Mouse (Mus musculus) heart, postnatal 10 days (tissue): ENCODE data around the gene Nr4a1. TPM values are rescaled to one million over a fixed set of nuclear protein-coding genes. Genes with fewer than 3 reads are reported as not detected.

Source experiments
- DNase-seq, 2 experiments: peaks; one replicate each; pipeline ENCODE4 v3.0.0; 2021
- intact Hi-C: fragments of 180-260 bp; cut with DNase I; formaldehyde crosslinking; loops from one replicate; pipeline ENCODE4 v1.15.1; 2025
- total RNA-seq, 2 experiments: library from RNA; stranded (reverse); gene quantifications; 2 replicates each; pipeline ENCODE4 v1.2.3; 2021

Gene Nr4a1
- total RNA-seq, 2 experiments from 2014 or later: 16.8 to 20.4 TPM

GRCm38 (mm10) chr15:101253563-101253885, 545 bp upstream of the Nr4a1 start:
- no peak for DNase-seq
- intact Hi-C loops: no loop called here

- intact Hi-C loops: no loop called here
- no peak for DNase-seq
Measured at GRCm38 (mm10) chr15:101255842-101256462, 1.9 kb downstream of the Nr4a1 start.

GRCm38 (mm10) chr15:101256463-101257206, 2.6 kb downstream of the Nr4a1 start:
- intact Hi-C loops: no loop called here
- DNase-seq: peak in 1 of 2 experiments; percentile 49

GRCm38 (mm10) chr15:101258420-101258819, 4.4 kb downstream of the Nr4a1 start:
- DNase-seq: no peak
- intact Hi-C loops: no loop called here

GRCm38 (mm10) chr15:101259922-101260321, 5.9 kb downstream of the Nr4a1 start:
- intact Hi-C loops: no loop called here
- peak in 1 of 2 experiments; percentile 44 for DNase-seq

GRCm38 (mm10) chr15:101260387-101260786, 6.3 kb downstream of the Nr4a1 start:
- DNase-seq: peak; percentile 92 to 95
- intact Hi-C loops: no loop called here

GRCm38 (mm10) chr15:101260874-101261622, 7.0 kb downstream of the Nr4a1 start:
- intact Hi-C loops: no loop called here
- DNase-seq: peak; percentile 55 to 66

- intact Hi-C loops: no loop called here
- peak; percentile 48 to 51 for DNase-seq
Measured at GRCm38 (mm10) chr15:101262502-101262901, 8.4 kb downstream of the Nr4a1 start.

GRCm38 (mm10) chr15:101266132-101266963, 12.3 kb downstream of the Nr4a1 start:
- peak; percentile 96 to 98 for DNase-seq
- intact Hi-C loops: no loop called here

GRCm38 (mm10) chr15:101267053-101268032, 13.3 kb downstream of the Nr4a1 start:
- intact Hi-C loops: loop anchor here (1.0 kb wide), 1 partner anchor 16 kb away; no protein-coding TSS in a partner anchor
- DNase-seq: peak; percentile 37 to 45

GRCm38 (mm10) chr15:101270101-101270820, 16.2 kb downstream of the Nr4a1 start:
- no peak for DNase-seq
- intact Hi-C loops: no loop called here

- DNase-seq: no peak
- intact Hi-C loops: no loop called here
Measured at GRCm38 (mm10) chr15:101271107-101271506, 17.0 kb downstream of the Nr4a1 start.

- intact Hi-C loops: no loop called here
- no peak for DNase-seq
Measured at GRCm38 (mm10) chr15:101271513-101271912, 17.4 kb downstream of the Nr4a1 start.

GRCm38 (mm10) chr15:101274380-101274779, 20.3 kb downstream of the Nr4a1 start:
- no peak for DNase-seq
- intact Hi-C loops: no loop called here

GRCm38 (mm10) chr15:101277351-101277899, 23.4 kb downstream of the Nr4a1 start:
- DNase-seq: no peak
- intact Hi-C loops: no loop called here

GRCm38 (mm10) chr15:101278589-101278988, 24.5 kb downstream of the Nr4a1 start:
- DNase-seq: no peak
- intact Hi-C loops: no loop called here

- DNase-seq: no peak
- intact Hi-C loops: no loop called here
Measured at GRCm38 (mm10) chr15:101279430-101279999, 25.4 kb downstream of the Nr4a1 start.

- intact Hi-C loops: no loop called here
- DNase-seq: no peak
Measured at GRCm38 (mm10) chr15:101282471-101282870, 28.4 kb downstream of the Nr4a1 start.
